Mouse (Mus musculus): ENCODE results near the gene Hace1.

The Hace1 gene

DNA sequence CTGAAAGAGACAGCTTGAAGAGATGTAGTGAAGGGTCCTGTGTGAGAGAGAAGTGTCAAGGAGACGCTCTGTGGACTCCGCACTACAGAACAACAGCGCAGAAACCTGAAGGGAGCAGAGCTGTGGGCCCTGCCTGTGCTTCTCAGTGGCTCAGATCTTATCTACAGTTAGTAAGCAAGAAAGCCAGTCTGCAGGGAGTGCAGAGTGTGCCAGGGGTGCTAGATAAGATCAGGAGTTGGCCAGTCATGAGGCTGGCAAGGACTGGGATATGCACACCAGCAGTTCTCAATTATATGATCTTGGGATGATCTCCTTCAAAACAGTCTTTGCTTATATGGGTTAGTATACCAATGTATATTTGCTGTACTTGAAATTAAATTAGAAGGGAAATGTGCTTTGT, 121.3 kb downstream of the Hace1 start:
- DNase-seq (ENCODE audit: low spot score in 2 of 2) = no peak

DNA sequence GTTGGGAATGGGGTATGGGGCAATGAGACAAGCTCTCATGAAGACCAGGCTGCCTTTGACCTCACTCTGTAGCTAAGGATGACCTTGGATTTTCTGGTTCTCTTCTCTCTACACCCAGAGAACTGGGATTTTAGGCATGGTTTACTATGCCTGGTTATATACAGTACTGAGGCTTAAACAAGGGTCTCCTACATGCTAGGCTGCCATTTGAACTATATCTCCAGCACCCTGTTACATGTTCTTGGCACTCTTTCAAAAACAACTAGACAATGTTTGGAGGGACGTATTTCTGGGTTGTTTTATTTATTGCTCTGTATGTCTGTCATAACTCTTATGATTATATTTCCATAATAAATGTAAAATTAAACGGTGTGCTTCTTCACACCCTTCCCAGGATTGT, 129.2 kb downstream of the Hace1 start:
- DNase-seq (ENCODE audit: low spot score in 2 of 2) = no peak

DNA sequence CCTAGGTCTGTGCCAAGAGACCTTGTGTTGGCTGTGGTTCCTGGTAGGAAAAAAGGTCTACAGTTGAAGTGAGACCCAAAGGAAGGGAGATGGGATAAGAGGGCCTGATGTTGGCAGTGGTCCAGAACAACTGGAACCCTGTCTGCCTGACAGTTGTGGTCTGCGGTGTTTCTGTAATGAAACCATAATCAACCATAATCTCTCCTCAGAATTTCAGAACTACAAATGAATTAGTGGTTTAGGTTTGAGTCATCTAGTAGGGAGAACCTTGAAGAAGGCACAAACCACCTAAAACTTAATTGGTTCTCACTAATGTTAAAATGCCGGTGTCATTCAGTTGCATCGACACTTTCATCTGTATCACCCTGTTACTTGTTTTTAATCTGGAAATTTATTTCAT, 133.2 kb downstream of the Hace1 start:
- DNase-seq (ENCODE audit: low spot score in 2 of 2) = no peak

DNA sequence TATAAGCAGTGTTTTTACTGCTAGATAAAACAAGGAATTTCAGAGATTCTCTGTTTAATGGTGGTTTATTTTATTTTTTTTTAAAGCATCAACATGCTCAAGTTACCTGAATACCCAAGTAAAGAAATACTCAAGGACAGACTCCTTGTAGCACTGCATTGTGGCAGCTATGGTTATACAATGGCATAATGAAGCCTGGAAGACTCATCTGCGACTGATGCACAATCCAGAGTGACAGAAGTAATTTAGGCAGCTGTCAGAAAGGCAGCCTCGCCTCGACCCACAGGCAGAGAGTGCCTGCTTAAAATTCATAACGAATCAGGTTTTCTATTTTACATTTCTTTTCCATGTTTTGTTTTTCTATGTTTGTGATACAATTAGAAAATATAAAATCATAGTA, 133.7 kb downstream of the Hace1 start:
- no peak for DNase-seq (ENCODE audit: low spot score in 2 of 2)
